Mouse (Mus musculus) heart, postnatal 0 days (tissue): Measurements from ENCODE around the gene Efhd1. TPM values are rescaled to one million over a fixed set of nuclear protein-coding genes. Genes with fewer than 3 reads are reported as not detected.
A peak's percentile ranks its signal among the peaks of the same experiment; 100 is the strongest.

Experiments
- ATAC-seq: fragments of 200-750 bp; cut with Nextera tagmentation; 2 replicates; pipeline ENCODE4 v1.8.0; 2017; ENCODE audit warnings: low read depth, moderate number of reproducible peaks, moderate library complexity; ENCODE audit not compliant: insufficient read depth
- DNase-seq: peaks from one replicate; pipeline ENCODE4 v3.0.0-alpha.2; 2016; ENCODE audit warnings: low spot score
- H3K27ac ChIP-seq: fragments of 300-500 bp; sonication (generic); 2 replicates; pipeline ENCODE4 v1.5.1; 2014; ENCODE audit warnings: low read depth, mild to moderate bottlenecking
- H3K27me3 ChIP-seq: fragments of 300-500 bp; sonication (generic); 2 replicates; pipeline ENCODE4 v1.6.1; 2014; ENCODE audit warnings: low read length, mixed read lengths; ENCODE audit not compliant: control insufficient read depth, insufficient read depth
- H3K36me3 ChIP-seq: fragments of 300-500 bp; sonication (generic); replicated peaks from 2 replicates; pipeline ENCODE4 v1.6.1; 2014; ENCODE audit warnings: low read length, mixed read lengths; ENCODE audit not compliant: control insufficient read depth, insufficient read depth
- H3K4me1 ChIP-seq: fragments of 300-500 bp; sonication (generic); 2 replicates; pipeline ENCODE4 v1.6.1; 2014; ENCODE audit warnings: antibody characterized with exemption; ENCODE audit not compliant: control insufficient read depth, insufficient read depth
- H3K4me2 ChIP-seq: fragments of 300-500 bp; sonication (generic); 2 replicates; pipeline ENCODE4 v1.6.1; 2014; ENCODE audit warnings: low read depth, mild to moderate bottlenecking, low read length, moderate library complexity
- H3K4me3 ChIP-seq: fragments of 300-500 bp; sonication (generic); 2 replicates; pipeline ENCODE4 v1.5.1; 2014; ENCODE audit warnings: low read depth, low read length
- H3K9ac ChIP-seq: fragments of 300-500 bp; sonication (generic); replicated peaks from 2 replicates; pipeline ENCODE4 v1.6.1; 2014; ENCODE audit warnings: low read depth, low read length, mixed read lengths
- H3K9me3 ChIP-seq: fragments of 300-500 bp; sonication (generic); replicated peaks from 2 replicates; pipeline ENCODE4 v1.6.1; 2016; ENCODE audit warnings: low read length; ENCODE audit not compliant: control insufficient read depth
- CTCF ChIP-seq: IDR thresholded peaks from 2 replicates; pipeline ENCODE4 v1.5.1; 2016; ENCODE audit warnings: antibody characterized with exemption, control low read depth, low read depth
- EP300 ChIP-seq: IDR thresholded peaks from 2 replicates; pipeline ENCODE4 v1.6.1; 2016; ENCODE audit warnings: antibody characterized with exemption, low read depth
- WGBS: fragments of 180-500 bp; shearing (Covaris S2); extraction: QIAGEN DNeasy Blood & Tissue Kit; methylation state at CpG from one replicate; pipeline ENCODE4 v1.1.7; 2014; 5-methylcytosine and 5-hydroxymethylcytosine counted together
- polyA plus RNA-seq: library from polyadenylated mRNA; unstranded; fragments of >200 nt; fragmentation: Nextera tagmentation; extraction: Ambion mirVana; gene quantifications from 2 replicates; pipeline ENCODE4 v1.2.1, GENCODE M21; 2015
- total RNA-seq: library from RNA; depleted of rRNA; stranded (reverse); fragments of >200 nt; gene quantifications from 2 replicates; pipeline ENCODE4 v1.2.3, GENCODE M21; 2014; ENCODE audit warnings: low replicate concordance

Gene Efhd1
- total and polyA plus RNA-seq, 2 experiments from 2014 or later, result 0.38 to 2.5 TPM

DNA sequence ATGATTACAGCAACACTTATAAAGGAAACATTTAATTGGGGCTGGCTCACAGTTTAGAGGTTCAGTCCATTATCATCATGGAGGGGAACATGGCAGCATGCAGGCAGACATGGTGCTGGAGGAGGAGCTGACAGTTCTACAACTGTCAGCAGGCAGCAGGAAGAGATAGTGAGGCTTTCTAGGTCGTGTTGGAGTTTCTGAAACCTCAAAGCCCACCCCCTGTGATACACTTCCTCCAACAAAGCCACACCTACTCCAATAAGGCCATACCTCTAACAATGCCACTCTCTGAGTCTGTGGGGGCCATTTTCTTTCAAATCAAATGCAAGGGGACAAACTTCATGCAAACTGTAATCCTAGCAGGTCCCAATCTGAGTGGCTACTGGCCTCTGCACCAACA is 56.9 kb downstream of the Efhd1 start:
- Histone ChIP-seq H3K4me1 (no peaks in the 10 kb centered on the region), H3K9me3 (peaks cover 13% of the 10 kb centered on the region), H3K27ac (no peak overlapping the region), H3K27me3 (no peaks in the 10 kb centered on the region), H3K4me3 (no peak overlapping the region), H3K36me3 (no peaks in the 10 kb centered on the region), H3K9ac (no peak overlapping the region), H3K4me2 (no peak overlapping the region)
- no peak for ATAC-seq
- no peak for DNase-seq
- 5% methylated on average over 1 of the region's 1 CpGs for WGBS
- TF ChIP-seq CTCF (no peak), EP300 (no peak)

DNA sequence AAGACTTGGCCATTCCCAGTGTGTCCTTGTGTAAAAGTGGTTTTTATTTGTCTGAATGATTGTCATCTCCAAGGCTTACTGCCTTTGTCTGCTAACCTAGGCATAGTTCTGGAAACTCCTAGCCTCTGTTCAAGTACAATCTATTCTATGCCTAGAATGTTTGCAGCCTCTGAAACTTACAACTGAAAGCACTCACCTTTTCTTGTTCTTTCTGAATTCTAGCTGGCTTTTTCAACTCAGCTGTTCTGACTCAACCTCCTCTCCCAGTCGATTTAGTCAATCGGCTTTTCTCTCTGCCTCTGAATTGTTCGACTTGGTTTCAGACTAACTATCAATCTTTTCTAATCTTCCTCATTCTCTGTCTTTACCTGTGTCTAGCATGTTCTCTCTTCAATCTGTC is 58.6 kb downstream of the Efhd1 start:
- Histone ChIP-seq H3K4me3 (no peak overlapping the region), H3K27me3 (no peaks in the 10 kb centered on the region), H3K9ac (no peak overlapping the region), H3K36me3 (no peaks in the 10 kb centered on the region), H3K9me3 (peaks cover 13% of the 10 kb centered on the region), H3K27ac (no peak overlapping the region), H3K4me1 (no peaks in the 10 kb centered on the region), H3K4me2 (no peak overlapping the region)
- ATAC-seq (no peak), DNase-seq (no peak)
- 90% methylated on average over 3 of the region's 3 CpGs for WGBS
- TF ChIP-seq CTCF (no peak), EP300 (no peak)

DNA sequence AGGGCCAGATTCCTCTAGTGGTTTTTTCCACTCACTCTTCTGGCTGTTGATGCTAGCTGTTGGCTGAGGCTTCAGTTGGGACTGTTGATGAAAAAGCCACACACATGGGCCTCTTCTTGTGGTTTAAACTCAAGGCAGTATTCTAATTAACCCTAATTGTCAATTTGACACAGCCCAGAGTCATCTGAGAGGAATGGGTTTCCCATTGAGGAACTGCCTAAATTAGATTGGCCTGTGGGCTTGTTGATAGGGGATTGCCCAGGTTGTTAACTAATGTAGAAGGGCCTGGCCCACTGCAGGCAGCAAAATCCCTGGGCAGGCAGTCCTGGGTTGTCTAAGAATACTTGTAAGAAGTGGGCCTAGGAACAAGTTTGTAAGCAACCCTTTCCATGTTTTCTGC is 60.5 kb downstream of the Efhd1 start:
- ATAC-seq, result no peak
- Histone ChIP-seq H3K27me3 (no peaks in the 10 kb centered on the region), H3K4me1 (peaks cover 7% of the 10 kb centered on the region), H3K4me2 (no peak overlapping the region), H3K27ac (no peak overlapping the region), H3K9ac (no peak overlapping the region), H3K9me3 (peaks cover 13% of the 10 kb centered on the region), H3K4me3 (no peak overlapping the region), H3K36me3 (no peaks in the 10 kb centered on the region)
- TF ChIP-seq CTCF (no peak), EP300 (no peak)
- DNase-seq, result no peak

DNA sequence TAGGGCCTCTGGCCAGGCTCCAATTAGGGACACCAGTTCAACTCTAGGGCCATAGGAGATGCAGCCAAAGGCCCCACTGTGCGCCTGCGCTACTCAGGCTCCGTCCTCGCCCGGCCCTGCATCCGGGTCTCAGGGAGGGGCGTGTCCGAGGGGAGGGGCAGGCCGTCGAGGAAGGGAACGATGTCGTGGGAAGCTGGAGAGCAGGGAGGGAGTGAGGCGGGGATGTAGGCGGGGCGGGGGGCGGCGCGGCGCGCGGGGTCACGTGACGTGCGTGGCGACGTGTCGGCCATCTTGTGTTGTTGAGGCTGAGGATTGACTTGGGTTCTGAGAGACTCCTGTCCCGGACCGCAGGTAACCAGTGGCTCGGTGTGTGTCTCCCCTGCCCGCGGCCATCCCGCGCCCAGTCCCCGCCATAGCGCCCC is 62.6 kb downstream of the Efhd1 start, which contains the start of gene Gigyf2:
Gene Gigyf2 (plus strand): TSS at position 257 of the 422 bp plus-strand sequence.
- no peaks in the 10 kb centered on the region for H3K27me3 ChIP-seq
- peak; percentile 99 for ATAC-seq
- peak within 1 kb of the TSS; percentile 93 for H3K27ac ChIP-seq
- under 1% methylated on average over 25 of the region's 36 CpGs for WGBS
- no peak for TF ChIP-seq CTCF
- no peak for TF ChIP-seq EP300
- H3K9me3 ChIP-seq, result no peaks in the 10 kb centered on the region
- peak within 1 kb of the TSS; percentile 98 for H3K9ac ChIP-seq
- peak; percentile 98 for DNase-seq
- H3K4me3 ChIP-seq, result peak within 1 kb of the TSS; percentile 94
- H3K36me3 ChIP-seq, result no peaks in the 10 kb centered on the region
- peaks cover 7% of the 10 kb centered on the region for H3K4me1 ChIP-seq
- peak within 1 kb of the TSS; percentile 81 for H3K4me2 ChIP-seq

DNA sequence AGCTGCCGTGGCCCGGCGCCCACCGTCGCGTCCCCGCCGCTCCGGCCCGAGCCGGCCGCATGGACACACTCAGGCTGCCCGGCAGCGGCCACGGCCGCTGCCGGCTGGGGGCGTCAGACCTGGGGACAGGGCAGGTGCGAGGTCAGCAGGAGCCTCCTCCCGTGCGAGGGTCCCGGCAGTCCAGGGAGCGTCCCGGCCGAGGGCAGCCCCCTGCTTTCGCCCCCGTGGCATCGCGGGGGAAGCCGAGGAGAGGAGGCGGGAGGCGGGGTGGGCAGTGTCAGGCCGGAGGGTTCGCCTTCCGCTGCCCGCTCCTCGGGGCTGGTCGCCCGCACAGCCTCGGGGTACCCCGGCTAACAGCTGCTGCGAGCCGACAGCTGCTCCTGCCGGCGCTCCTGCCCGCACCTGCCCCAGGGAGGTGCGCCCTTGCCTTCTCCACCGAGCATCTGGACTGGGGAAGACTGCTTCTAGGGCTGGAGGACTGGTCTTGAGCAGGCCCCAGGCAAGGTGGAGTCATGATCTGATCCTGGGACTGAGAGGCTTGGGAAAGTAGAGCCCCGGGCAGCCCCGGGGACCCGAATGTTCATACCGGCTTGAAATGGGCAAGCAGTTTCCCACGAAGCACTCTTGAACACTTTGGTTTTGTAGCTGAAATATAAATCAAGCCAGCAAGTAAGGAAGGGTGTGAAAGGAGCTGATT is 63.1 kb downstream of the Efhd1 start:
- ATAC-seq, result peak; percentile 77
- peaks cover 7% of the 10 kb centered on the region for H3K4me1 ChIP-seq
- H3K27ac ChIP-seq, result peak overlapping the region; percentile 93
- no peaks in the 10 kb centered on the region for H3K9me3 ChIP-seq
- H3K4me3 ChIP-seq, result peak overlapping the region; percentile 94
- no peak for TF ChIP-seq EP300
- TF ChIP-seq CTCF, result no peak
- no peaks in the 10 kb centered on the region for H3K36me3 ChIP-seq
- no peaks in the 10 kb centered on the region for H3K27me3 ChIP-seq
- DNase-seq, result peak; percentile 53
- 0% methylated on average over 34 of the region's 53 CpGs for WGBS
- H3K9ac ChIP-seq, result peak overlapping the region; percentile 98
- H3K4me2 ChIP-seq, result peak overlapping the region; percentile 81

DNA sequence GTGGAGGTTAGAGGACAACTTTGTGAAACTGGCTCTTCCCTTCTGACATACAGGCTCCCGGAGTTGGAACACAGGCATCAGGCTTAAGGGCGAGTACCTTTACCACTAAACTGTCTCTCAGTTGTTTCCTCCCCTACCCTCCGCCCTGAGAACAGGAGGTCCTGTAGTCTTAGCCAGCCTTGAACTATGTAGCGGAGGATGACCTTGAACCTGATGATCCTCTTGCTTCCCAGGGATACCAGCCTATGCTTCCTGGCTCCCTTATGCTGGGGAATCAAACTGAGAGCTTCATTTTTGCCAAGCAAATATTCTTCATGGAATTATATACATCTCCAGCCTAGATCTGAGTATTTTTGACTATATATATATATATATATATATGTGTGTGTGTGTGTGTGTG is 67.6 kb downstream of the Efhd1 start:
- no peak overlapping the region for H3K4me3 ChIP-seq
- no peaks in the 10 kb centered on the region for H3K9me3 ChIP-seq
- no peaks in the 10 kb centered on the region for H3K27me3 ChIP-seq
- ATAC-seq, result no peak
- peaks cover 7% of the 10 kb centered on the region for H3K4me1 ChIP-seq
- H3K27ac ChIP-seq, result no peak overlapping the region
- no peak overlapping the region for H3K9ac ChIP-seq
- TF ChIP-seq EP300 (no peak), CTCF (no peak)
- no peak overlapping the region for H3K4me2 ChIP-seq
- 86% methylated on average over 4 of the region's 4 CpGs for WGBS
- DNase-seq, result no peak
- peaks cover 28% of the 10 kb centered on the region for H3K36me3 ChIP-seq
